Mouse (Mus musculus) cerebellum, adult 2 months (tissue): ENCODE data around the gene Eci1.

ENCODE experiments used
- CTCF ChIP-seq: fragments of 200-500 bp; IDR thresholded peaks from 2 replicates; pipeline ENCODE4 v1.5.1; 2011; ENCODE audit warnings: low read depth, mild to moderate bottlenecking, control low read depth, low read length, moderate library complexity, borderline replicate concordance; ENCODE audit not compliant: insufficient read depth
- POLR2A ChIP-seq: fragments of 200-500 bp; IDR thresholded peaks from 2 replicates; pipeline ENCODE4 v1.6.1; 2011; ENCODE audit warnings: low read length, control low read depth, borderline replicate concordance; ENCODE audit not compliant: insufficient read depth

DNA sequence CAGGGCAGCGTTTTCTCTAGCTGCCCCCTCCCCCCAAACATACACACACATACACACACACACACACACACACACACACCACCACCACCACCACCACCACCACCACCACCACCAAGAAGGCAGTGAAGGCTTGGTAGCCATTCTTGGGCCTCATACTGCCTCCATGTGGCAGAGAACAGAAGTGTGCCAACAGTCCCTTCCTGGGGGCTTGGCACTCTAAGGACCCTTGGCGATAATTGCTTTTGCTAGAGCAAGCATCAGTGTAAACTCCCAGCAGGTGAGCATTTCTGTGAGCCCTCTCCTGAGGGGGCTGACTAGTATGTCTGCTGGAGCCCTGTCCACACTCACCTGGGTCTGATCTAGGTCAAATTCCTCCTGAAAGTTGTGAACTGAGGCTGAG, 14.7 kb downstream of the Eci1 start:
- TF ChIP-seq CTCF, result no peak
- TF ChIP-seq POLR2A, result no peak
